Mouse (Mus musculus): ENCODE measurements around the gene Mfsd4b1. TPM values are rescaled to one million over a fixed set of nuclear protein-coding genes. Genes with fewer than 3 reads are reported as not detected.

Gene Mfsd4b1
- total and polyA plus RNA-seq, 3 experiments, result not detected

- no peak for DNase-seq (ENCODE audit: low read depth, low spot score)
- no peaks in the 10 kb centered on the region for H3K27me3 ChIP-seq (ENCODE audit: control insufficient read depth in 1 of 2, insufficient read depth in 2 of 2, low read length in 2 of 2)
- H3K36me3 ChIP-seq (ENCODE audit: control insufficient read depth in 1 of 2, insufficient read depth in 2 of 2, low read length in 2 of 2), result peaks cover 0 to 11% of the 10 kb centered on the region in 2 experiments; a peak in 3 of 4 replicates
- no peak for TF ChIP-seq MYC (IDR thresholded peaks at IDR 0.05; ENCODE audit: low read depth, low read length)
- no peak for TF ChIP-seq CHD1 (IDR thresholded peaks at IDR 0.05; ENCODE audit: low read depth, low read length)
- no peak for TF ChIP-seq USF1 (IDR thresholded peaks at IDR 0.05; ENCODE audit: low read depth, low read length)
- no peak for TF ChIP-seq MAFK (IDR thresholded peaks at IDR 0.05; ENCODE audit: borderline replicate concordance, low read depth, low read length)
- TF ChIP-seq BHLHE40 (IDR thresholded peaks at IDR 0.05; ENCODE audit: borderline replicate concordance, low read depth, low read length), result no peak
- TF ChIP-seq ETS1 (IDR thresholded peaks at IDR 0.05; ENCODE audit: low read depth, low read length), result no peak
- no peak for TF ChIP-seq UBTF (IDR thresholded peaks at IDR 0.05; ENCODE audit: borderline replicate concordance, insufficient read depth, low read depth, low read length)
- no peak for TF ChIP-seq E2F4 (IDR thresholded peaks at IDR 0.05; ENCODE audit: borderline replicate concordance, low read depth, low read length)
- no peak for TF ChIP-seq RCOR1 (IDR thresholded peaks at IDR 0.05; ENCODE audit: low read depth, low read length)
- TF ChIP-seq POLR2A (IDR thresholded peaks at IDR 0.05; ENCODE audit: control insufficient read depth in 1 of 2, insufficient read depth in 1 of 2, low read depth in 1 of 2, low read length in 2 of 2, poor library complexity in 1 of 2), result no peak
- no peak for TF ChIP-seq SIN3A (IDR thresholded peaks at IDR 0.05; ENCODE audit: low read length)
- no peak for TF ChIP-seq CTCF (IDR thresholded peaks at IDR 0.05 in 2 of 3, conservative IDR thresholded peaks at IDR 0.05 in 1 of 3; ENCODE audit: control insufficient read depth in 1 of 3, insufficient read depth in 1 of 3, low read depth in 2 of 3, low read length in 3 of 3, poor library complexity in 1 of 3, severe bottlenecking in 1 of 3)
- no peaks in the 10 kb centered on the region for H3K79me2 ChIP-seq (ENCODE audit: control insufficient read depth, insufficient read depth, low read length, poor library complexity)
- peaks cover 6% of the 10 kb centered on the region in 2 experiments for H3K4me1 ChIP-seq (ENCODE audit: control insufficient read depth in 1 of 2, insufficient read depth in 2 of 2, low read length in 2 of 2)
- no peak overlapping the region for H3K4me3 ChIP-seq (ENCODE audit: control insufficient read depth in 1 of 2, insufficient read depth in 1 of 2, low read depth in 2 of 2, low read length in 2 of 2)
- no peaks in the 10 kb centered on the region for H3K9me3 ChIP-seq (replicated peaks; ENCODE audit: insufficient read depth, low read length)
- H3K9ac ChIP-seq (ENCODE audit: control insufficient read depth, low read depth, low read length, poor library complexity, severe bottlenecking), result no peak overlapping the region
- H3K27ac ChIP-seq (ENCODE audit: control insufficient read depth, low read depth, low read length), result no peak overlapping the region
These were observed 45.6 kb upstream of the Mfsd4b1 start for GRCm38 (mm10) chr10:40070684-40071083.

GRCm38 (mm10) chr10:40069270-40069669 is 44.2 kb upstream of the Mfsd4b1 start:
- Histone ChIP-seq H3K4me1 (ENCODE audit: control insufficient read depth in 1 of 2, insufficient read depth in 2 of 2, low read length in 2 of 2) (peaks cover 6% of the 10 kb centered on the region in 2 experiments), H3K9ac (ENCODE audit: control insufficient read depth, low read depth, low read length, poor library complexity, severe bottlenecking) (no peak overlapping the region), H3K9me3 (replicated peaks; ENCODE audit: insufficient read depth, low read length) (no peaks in the 10 kb centered on the region), H3K4me3 (ENCODE audit: control insufficient read depth in 1 of 2, insufficient read depth in 1 of 2, low read depth in 2 of 2, low read length in 2 of 2) (no peak overlapping the region), H3K27ac (ENCODE audit: control insufficient read depth, low read depth, low read length) (no peak overlapping the region), H3K36me3 (ENCODE audit: control insufficient read depth in 1 of 2, insufficient read depth in 2 of 2, low read length in 2 of 2) (peaks cover 0 to 11% of the 10 kb centered on the region in 2 experiments; a peak in 3 of 4 replicates), H3K79me2 (ENCODE audit: control insufficient read depth, insufficient read depth, low read length, poor library complexity) (no peaks in the 10 kb centered on the region), H3K27me3 (ENCODE audit: control insufficient read depth in 1 of 2, insufficient read depth in 2 of 2, low read length in 2 of 2) (no peaks in the 10 kb centered on the region)
- TF ChIP-seq RCOR1 (IDR thresholded peaks at IDR 0.05; ENCODE audit: low read depth, low read length) (no peak), MYC (IDR thresholded peaks at IDR 0.05; ENCODE audit: low read depth, low read length) (no peak), RAD21 (IDR thresholded peaks at IDR 0.05; ENCODE audit: low read depth, low read length) (no peak), KAT2A (conservative IDR thresholded peaks at IDR 0.05; ENCODE audit: low read depth, low read length) (no peak), CHD2 (IDR thresholded peaks at IDR 0.05; ENCODE audit: low read length) (no peak), MAFK (IDR thresholded peaks at IDR 0.05; ENCODE audit: borderline replicate concordance, low read depth, low read length) (no peak), CHD1 (IDR thresholded peaks at IDR 0.05; ENCODE audit: low read depth, low read length) (no peak), E2F4 (IDR thresholded peaks at IDR 0.05; ENCODE audit: borderline replicate concordance, low read depth, low read length) (no peak), ZC3H11A (IDR thresholded peaks at IDR 0.05; ENCODE audit: low read depth, low read length) (no peak), USF2 (IDR thresholded peaks at IDR 0.05; ENCODE audit: borderline replicate concordance in 1 of 2, insufficient read depth in 1 of 2, low read depth in 1 of 2, low read length in 2 of 2) (no peak), NRF1 (IDR thresholded peaks at IDR 0.05; ENCODE audit: insufficient read depth, low read depth, low read length, poor library complexity, severe bottlenecking) (no peak)
- no peak for DNase-seq (ENCODE audit: low read depth, low spot score)
